Mouse (Mus musculus) heart, postnatal 4 days (tissue): Measurements from ENCODE around the gene Olfr1496. TPM values are rescaled to one million over a fixed set of nuclear protein-coding genes. Genes with fewer than 3 reads are reported as not detected.
"Not testable (repeated sequence)": the region's sequence is repeated elsewhere in the genome, so short reads cannot be mapped to it uniquely, and the experiment has no call there.

Source experiments
- DNase-seq: peaks from one replicate; pipeline ENCODE4 v3.0.0; 2021
- total RNA-seq, 2 experiments: library from RNA; stranded (reverse); gene quantifications; 2 replicates each; pipeline ENCODE4 v1.2.3; 2021

The Olfr1496 gene
- not detected for total RNA-seq

- no peak for DNase-seq
Observed at GRCm38 (mm10) chr19:13777578-13777977, at the start of gene Olfr1496. Gene Olfr1496, plus strand, starts transcription at chr19:13777878.

DNA sequence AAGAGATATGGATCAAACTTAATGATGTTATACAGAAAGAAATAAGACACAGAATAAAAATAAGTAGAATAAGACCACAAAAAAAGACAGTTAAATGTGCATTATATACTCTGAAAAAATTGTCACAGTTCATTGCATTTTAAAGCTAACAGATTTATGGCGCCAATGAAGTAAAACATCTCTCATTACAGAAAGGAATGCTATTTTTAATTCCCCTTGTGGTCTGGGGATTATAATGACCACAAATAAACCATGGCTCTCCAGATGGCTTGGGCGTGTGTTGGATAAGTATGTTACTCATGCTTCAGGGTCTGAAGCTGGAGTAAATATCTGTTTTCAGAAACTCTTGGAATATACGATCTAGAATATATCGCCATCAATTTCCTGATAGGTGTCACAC, 38.2 kb upstream of the Olfr1496 start, which contains the start of gene Olfr1494:
Olfr1494 (plus strand) TSS at position 301 of the 400 bp plus-strand sequence.
- no peak for DNase-seq

DNA sequence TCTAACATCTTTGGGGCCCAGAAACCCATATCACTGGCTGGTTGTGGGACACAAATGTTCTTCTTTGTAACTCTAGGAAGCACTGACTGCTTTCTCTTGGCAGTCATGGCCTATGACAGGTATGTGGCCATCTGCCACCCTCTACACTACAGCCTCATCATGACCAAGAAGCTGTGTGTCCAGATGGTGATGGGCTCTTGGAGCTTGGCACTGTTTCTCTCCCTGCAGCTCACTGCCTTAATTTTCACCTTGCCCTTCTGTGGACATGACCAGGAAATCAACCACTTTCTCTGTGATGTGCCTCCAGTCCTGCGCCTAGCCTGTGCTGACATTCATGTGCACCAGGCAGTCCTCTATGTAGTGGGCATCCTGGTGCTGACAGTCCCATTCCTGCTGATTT, 28.3 kb upstream of the Olfr1496 start:
- no peak for DNase-seq

DNA sequence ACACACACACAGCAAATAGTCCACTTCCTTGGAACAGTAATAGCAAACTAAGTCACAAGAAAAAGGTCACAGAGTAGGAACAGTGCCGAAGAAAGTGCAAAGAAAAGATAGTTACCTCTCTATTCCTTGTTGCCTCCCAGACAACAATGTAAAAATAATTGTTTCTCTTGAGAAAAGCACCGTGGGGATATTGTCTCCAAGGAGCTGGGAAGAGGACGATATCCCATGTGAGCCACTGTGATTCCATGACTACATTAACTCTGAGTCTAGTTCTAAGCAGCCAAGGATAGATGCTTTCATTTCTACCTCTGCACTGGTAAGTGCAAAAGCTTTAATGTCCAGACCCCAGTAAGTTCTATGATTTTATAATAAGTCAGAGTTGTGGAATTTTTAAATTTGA, 13.4 kb upstream of the Olfr1496 start, which contains the start of gene Olfr1495:
Olfr1495 (plus strand) TSS at position 301 of the 400 bp plus-strand sequence.
- no peak for DNase-seq

DNA sequence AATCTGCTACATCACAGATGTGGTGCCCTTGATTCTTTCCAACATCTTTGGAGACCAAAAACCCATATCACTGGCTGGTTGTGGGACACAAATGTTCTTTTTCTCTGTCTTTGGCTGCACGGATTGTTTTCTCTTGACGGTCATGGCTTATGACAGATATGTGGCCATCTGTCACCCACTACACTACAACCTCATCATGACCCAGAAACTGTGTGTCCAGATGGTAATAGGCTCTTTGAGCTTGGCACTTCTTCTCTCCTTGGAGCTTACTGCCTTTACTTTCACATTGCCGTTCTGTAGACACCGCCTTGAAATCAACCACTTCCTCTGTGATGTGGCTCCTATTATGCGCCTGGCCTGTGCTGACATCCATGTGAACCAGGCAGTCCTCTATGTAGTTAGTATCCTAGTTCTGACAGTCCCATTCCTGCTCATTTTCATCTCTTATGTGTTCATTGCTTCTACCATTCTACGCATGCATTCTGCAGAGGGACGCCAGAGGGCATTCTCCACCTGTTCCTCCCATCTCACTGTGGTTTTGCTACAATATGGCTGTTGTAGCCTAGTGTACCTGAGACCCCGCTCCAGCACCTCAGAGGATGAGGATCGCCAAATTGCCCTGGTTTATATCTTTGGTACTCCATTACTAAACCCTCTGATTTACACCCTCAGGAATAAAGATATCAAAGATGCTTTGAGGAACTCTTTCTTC, 9.0 kb upstream of the Olfr1496 start:
- DNase-seq = no peak

GRCm38 (mm10) chr19:13798102-13798501, 20.4 kb downstream of the Olfr1496 start, which contains the start of gene Olfr1497:
Gene Olfr1497, minus strand, starts transcription at chr19:13798202.
- DNase-seq = no peak

GRCm38 (mm10) chr19:13805486-13805885, 27.8 kb downstream of the Olfr1496 start:
- DNase-seq = not testable (repeated sequence)

- DNase-seq = no peak
Observed at GRCm38 (mm10) chr19:13812823-13813222, 35.1 kb downstream of the Olfr1496 start.

- DNase-seq = no peak
Observed at GRCm38 (mm10) chr19:13818827-13819226, 41.1 kb downstream of the Olfr1496 start.

DNA sequence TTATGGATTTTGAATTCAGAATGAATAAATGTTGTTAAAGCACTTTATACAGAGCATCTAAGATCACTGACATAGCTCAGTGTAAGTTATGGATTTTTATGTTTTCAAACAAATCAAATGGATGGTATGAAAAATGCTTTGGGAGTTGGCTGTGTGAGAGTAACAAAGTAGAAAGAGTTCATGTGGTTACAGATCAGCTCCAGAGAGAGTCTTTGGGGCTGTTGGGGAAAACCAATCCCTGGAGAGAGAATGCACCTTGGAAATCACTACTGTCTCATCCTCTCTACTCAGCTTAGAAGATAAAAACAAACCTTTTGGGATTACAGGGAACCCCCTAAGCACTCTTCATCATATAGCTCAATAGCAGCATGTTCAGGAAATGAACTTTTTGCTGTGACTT, 41.7 kb downstream of the Olfr1496 start, which contains the start of gene Olfr1499:
Olfr1499 (minus strand) TSS at position 101 of the 400 bp plus-strand sequence.
- no peak for DNase-seq

- DNase-seq = no peak
Observed at GRCm38 (mm10) chr19:13820847-13821246, 43.2 kb downstream of the Olfr1496 start.

DNA sequence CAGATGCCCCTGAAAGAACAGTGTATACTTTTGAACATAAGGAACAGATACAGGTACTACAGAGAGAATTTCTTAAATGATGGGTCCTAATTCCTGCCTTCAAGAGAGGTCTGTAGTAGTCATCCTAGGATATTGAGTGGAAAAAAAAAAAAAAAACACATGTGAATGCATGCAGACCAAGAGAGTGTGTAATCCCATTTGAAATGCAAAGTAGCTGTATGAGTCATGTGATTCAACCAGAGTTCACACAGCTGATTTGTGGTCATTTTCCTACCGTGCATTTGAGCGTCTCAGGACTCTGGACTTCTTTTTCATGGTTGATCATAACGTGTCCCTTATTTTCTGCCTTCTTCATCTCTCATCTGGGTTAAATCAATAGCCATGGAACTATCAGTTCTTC, 50.8 kb downstream of the Olfr1496 start:
- no peak for DNase-seq

DNA sequence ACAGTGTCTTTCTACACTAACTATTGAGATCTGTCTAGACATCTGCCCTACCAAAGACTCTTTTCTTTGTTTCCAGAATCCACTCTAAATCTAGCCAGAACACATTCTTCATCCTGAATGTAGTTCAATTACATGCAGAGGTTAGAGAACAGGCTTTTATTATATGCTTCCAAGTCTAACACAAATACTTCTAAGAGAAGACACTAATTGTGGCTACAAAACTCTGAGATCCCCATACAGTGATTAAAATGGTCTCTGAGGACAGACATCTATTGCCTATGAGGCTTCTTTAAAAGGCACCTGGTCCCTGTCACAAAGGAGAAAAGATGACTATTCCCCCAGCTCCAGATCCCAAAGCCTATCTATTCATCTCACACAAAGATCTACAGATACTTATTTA, 52.7 kb downstream of the Olfr1496 start, which contains the start of gene Olfr1500:
Olfr1500 (minus strand) TSS at position 101 of the 400 bp plus-strand sequence.
- no peak for DNase-seq

Other genes with a start within 250 kb of the Olfr1496 start
- gene Olfr1480, start 250.0 kb upstream of the Olfr1496 start, total RNA-seq = not detected
- gene Olfr1484, start 194.4 kb upstream of the Olfr1496 start, total RNA-seq = not detected
- not detected for gene Olfr1487, start 160.5 kb upstream of the Olfr1496 start, total RNA-seq
- gene Olfr1489, start 146.3 kb upstream of the Olfr1496 start, total RNA-seq = not detected
- gene Olfr1490, start 126.8 kb upstream of the Olfr1496 start, total RNA-seq = not detected
- gene Olfr1491, start 80.6 kb upstream of the Olfr1496 start, total RNA-seq = not detected
- gene Olfr1493-ps1, start 54.6 kb upstream of the Olfr1496 start, total RNA-seq = not detected
- not detected for gene Olfr1494, start 38.1 kb upstream of the Olfr1496 start, total RNA-seq
- not detected for gene Olfr1495, start 13.3 kb upstream of the Olfr1496 start, total RNA-seq
- not detected for gene Olfr1497, start 20.3 kb downstream of the Olfr1496 start, total RNA-seq
- gene Olfr1499, start 41.6 kb downstream of the Olfr1496 start, total RNA-seq = not detected
- not detected for gene Olfr1500, start 52.6 kb downstream of the Olfr1496 start, total RNA-seq
- not detected for gene Olfr1501, start 72.8 kb downstream of the Olfr1496 start, total RNA-seq
- not detected for gene Olfr1502, start 83.9 kb downstream of the Olfr1496 start, total RNA-seq
- not detected for gene Olfr1504, start 120.0 kb downstream of the Olfr1496 start, total RNA-seq
- not detected for gene Olfr1505, start 135.7 kb downstream of the Olfr1496 start, total RNA-seq